Mouse (Mus musculus): ENCODE measurements around the gene Lmf2. TPM values are rescaled to one million over a fixed set of nuclear protein-coding genes. Genes with fewer than 3 reads are reported as not detected.

Gene Lmf2
- total RNA-seq, 2 experiments from 2014 or later: 14.8 to 20.0 TPM

- peak overlapping the region; percentile 59 for H3K4me3 ChIP-seq
- no peak for TF ChIP-seq CTCF (conservative IDR thresholded peaks at IDR 0.05)
- no peak for DNase-seq (ENCODE audit: low spot score in 2 of 2)
- peak overlapping the region; percentile 77 for H3K27ac ChIP-seq
Measured at GRCm38 (mm10) chr15:89377938-89378828, 22.7 kb upstream of the Lmf2 start.

- DNase-seq (ENCODE audit: low spot score in 2 of 2): no peak
- TF ChIP-seq CTCF (conservative IDR thresholded peaks at IDR 0.05): no peak
- Histone ChIP-seq H3K27ac (no peak overlapping the region), H3K4me3 (no peak overlapping the region)
Measured at GRCm38 (mm10) chr15:89377362-89377761, 21.9 kb upstream of the Lmf2 start.

DNA sequence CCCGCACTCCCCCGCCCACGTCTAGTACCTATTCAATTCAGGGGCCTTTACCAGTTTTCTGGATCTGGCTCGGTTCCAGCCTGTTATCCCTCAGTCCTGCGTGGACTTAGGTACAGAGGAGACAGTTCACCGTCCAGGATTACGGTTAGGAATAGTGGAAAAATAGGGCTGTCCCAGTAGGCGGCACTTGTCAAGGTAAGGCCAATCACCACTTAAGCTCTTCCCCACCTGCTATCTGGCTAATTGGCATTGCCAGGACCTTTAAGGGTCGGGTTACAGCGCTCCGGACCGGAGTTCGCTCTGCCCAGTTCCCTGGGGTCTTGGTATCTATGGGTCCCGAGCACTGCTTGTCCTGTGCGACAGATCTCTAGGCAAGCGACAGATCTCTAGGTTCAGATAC, 21.5 kb upstream of the Lmf2 start, which contains the start of gene Tymp:
Tymp (minus strand) TSS at position 83 of the 400 bp plus-strand sequence.
- H3K4me3 ChIP-seq: no peak within 1 kb of the TSS

GRCm38 (mm10) chr15:89376040-89376439, 20.6 kb upstream of the Lmf2 start:
- DNase-seq (ENCODE audit: low spot score in 2 of 2): no peak
- Histone ChIP-seq H3K27ac (no peak overlapping the region), H3K4me3 (no peak overlapping the region)
- no peak for TF ChIP-seq CTCF (conservative IDR thresholded peaks at IDR 0.05)

More for the DNA sequence above, 21.5 kb upstream of the Lmf2 start, which contains the start of gene Tymp:
- DNase-seq (ENCODE audit: low spot score in 2 of 2): no peak
- no peak within 1 kb of the TSS for H3K27ac ChIP-seq
- TF ChIP-seq CTCF (conservative IDR thresholded peaks at IDR 0.05): no peak

- no peak for TF ChIP-seq CTCF (conservative IDR thresholded peaks at IDR 0.05)
- no peak for DNase-seq (ENCODE audit: low spot score in 2 of 2)
- Histone ChIP-seq H3K27ac (0 out of 2 replicates have a peak overlapping the region, but pooled peaks have one; percentile 99), H3K4me3 (no peak overlapping the region)
Measured at GRCm38 (mm10) chr15:89374801-89375534, 19.5 kb upstream of the Lmf2 start.

DNA sequence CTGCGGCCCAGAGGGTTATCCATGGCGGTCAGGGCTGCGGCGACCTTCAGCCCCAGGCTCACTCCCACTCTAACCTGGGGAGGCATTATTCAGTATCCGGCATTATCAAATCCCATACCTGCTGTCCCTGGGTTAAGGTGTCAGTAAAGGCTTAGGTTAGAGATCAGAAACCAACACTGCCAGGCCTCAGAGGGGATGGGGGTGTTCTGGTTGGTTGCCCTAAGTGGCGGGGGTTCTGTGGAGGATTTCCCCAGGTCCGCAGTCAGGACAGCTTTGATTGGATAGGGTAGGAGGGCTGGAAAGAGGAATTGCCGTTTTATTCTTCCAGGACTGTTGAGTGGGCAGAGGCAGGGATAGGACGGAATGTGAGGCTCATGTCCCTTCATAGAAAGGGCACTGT, 18.9 kb upstream of the Lmf2 start:
- no peak for DNase-seq (ENCODE audit: low spot score in 2 of 2)
- Histone ChIP-seq H3K27ac (peak overlapping the region; percentile 99), H3K4me3 (peak overlapping the region; percentile 71)
- no peak for TF ChIP-seq CTCF (conservative IDR thresholded peaks at IDR 0.05)

- DNase-seq (ENCODE audit: low spot score in 2 of 2): peak; percentile 87 to 96
- Histone ChIP-seq H3K4me3 (peak within 1 kb of the TSS; percentile 71), H3K27ac (peak within 1 kb of the TSS; percentile 99)
- peak; percentile 91 for TF ChIP-seq CTCF (conservative IDR thresholded peaks at IDR 0.05)
Measured at GRCm38 (mm10) chr15:89373762-89374248, 18.3 kb upstream of the Lmf2 start, which contains the start of gene Sco2. TSS of gene Sco2 (minus strand) at chr15:89373846.

DNA sequence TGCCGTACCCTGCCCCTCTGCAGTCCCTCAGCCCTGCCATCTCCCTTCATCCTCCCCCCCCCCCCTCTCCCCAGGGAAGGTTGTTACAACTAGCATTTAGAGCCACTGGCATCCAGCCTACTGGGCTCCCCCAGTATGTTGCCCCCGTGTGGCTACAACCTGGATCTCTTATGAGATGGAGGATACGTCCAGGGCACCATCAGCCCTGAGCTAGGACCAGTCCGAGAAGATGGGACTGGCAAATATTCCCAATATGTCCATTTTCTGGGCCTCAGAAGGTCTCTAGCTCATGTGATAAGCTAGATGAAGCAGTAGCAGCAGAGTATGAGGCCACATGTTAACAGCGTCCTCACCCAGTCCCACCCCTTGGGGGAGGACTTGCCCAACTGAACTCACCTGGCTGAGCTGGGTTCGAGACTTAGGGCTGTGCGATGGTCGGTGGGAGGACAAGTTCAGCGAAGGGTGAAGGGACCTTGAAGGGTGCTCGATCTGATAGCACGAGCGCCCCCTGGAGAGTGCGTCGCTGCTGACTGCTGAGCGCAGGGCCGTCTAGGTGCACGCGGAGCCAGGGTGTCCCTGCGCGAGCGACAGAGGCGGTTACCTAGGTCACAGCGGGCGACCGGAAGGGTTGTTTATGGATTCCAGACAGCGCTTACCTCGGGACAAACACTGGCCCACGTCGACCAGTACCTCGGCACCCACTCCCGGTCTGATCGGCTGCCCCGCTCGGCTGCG, 17.7 kb upstream of the Lmf2 start:
- peak; percentile 76 to 83 for DNase-seq (ENCODE audit: low spot score in 2 of 2)
- H3K4me3 ChIP-seq: peak overlapping the region; percentile 71
- peak; percentile 77 for TF ChIP-seq CTCF (conservative IDR thresholded peaks at IDR 0.05)
- H3K27ac ChIP-seq: peak overlapping the region; percentile 99

DNA sequence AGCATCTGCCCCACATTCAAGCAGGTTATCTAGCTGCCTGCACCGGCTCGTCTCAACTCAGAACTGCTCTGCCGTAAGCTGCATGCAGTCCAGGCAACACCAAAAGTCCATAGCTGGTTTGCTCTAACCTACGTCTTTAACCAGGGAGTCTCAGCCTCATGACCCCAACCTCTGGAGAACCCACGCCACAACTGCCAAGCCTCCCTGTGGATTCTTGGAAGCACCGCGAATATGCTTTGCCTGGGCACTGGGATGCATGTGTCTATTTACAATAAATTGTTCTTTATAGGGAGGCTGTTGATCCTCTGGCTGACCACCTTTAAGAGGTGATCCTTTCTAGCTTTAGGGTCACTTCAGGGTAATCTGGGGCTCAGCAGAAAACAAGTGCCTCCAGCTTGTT, 17.1 kb upstream of the Lmf2 start:
- TF ChIP-seq CTCF (conservative IDR thresholded peaks at IDR 0.05): no peak
- peak overlapping the region; percentile 99; the same call in 1 of the 2 replicates for H3K27ac ChIP-seq
- DNase-seq (ENCODE audit: low spot score in 2 of 2): no peak
- peak overlapping the region; percentile 71 for H3K4me3 ChIP-seq

DNA sequence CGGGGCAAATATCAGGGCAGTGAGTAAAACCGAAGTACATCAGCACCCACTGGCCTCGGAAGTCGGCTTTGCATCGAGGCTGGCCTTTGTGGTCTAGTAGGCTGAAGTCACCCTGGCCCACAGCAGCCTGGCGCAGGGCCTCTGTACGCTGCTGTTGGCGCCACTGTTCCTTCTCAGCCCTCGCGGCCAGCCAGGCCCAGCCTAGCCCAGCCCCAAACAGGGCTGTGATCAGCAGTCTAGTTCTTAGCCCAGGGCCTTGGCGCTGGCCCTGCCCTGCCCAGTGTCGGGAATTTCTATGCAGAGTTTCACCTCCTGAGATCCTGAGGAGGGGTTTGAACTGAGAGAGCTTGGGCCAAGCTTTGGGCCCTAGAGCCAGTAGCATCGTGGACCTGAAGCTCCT, 16.6 kb upstream of the Lmf2 start:
- H3K4me3 ChIP-seq: no peak overlapping the region
- DNase-seq (ENCODE audit: low spot score in 2 of 2): no peak
- H3K27ac ChIP-seq: no peak overlapping the region
- no peak for TF ChIP-seq CTCF (conservative IDR thresholded peaks at IDR 0.05)

DNA sequence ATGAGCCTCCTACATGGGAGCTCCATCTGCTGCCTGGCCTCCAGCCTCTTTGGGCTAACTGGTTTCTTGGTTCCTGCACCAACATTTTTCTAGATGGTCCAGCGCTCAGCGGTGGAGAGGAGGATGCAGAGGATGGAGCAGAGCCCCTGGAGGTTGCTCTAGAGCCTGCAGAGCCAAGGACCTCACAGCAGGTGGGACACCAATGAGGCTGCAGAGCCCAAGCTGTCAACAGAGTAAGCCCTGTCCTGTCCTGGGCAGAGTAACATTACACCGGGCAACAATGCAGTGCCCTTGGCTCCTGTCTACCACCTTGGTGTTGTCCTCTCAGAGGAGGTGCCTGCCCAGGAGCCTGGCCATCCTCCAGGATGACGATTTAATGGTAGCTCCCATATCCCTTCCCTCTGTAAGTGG, 9.7 kb upstream of the Lmf2 start:
- H3K27ac ChIP-seq: no peak overlapping the region
- no peak for TF ChIP-seq CTCF (conservative IDR thresholded peaks at IDR 0.05)
- H3K4me3 ChIP-seq: no peak overlapping the region
- no peak for DNase-seq (ENCODE audit: low spot score in 2 of 2)

DNA sequence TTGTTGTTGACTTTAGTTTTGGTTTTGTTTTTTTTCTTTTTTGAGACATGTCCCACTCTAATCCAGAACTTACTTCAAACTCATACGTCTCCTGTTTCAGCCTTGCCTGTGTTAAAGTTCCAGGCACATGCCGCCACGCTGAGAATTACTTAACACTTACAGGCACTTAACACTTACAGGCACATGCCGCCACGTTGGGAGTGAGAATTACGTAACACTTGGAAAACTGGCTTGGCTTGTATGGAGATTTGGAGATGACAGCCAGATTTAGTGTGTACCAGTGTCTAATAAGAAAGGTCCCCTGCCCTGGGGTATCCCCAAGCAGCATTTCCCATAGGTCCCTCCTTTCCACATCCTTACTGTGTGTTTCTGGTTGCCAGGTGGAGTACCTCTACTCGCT, 7.6 kb upstream of the Lmf2 start:
- no peak overlapping the region for H3K27ac ChIP-seq
- no peak for TF ChIP-seq CTCF (conservative IDR thresholded peaks at IDR 0.05)
- DNase-seq (ENCODE audit: low spot score in 2 of 2): no peak
- H3K4me3 ChIP-seq: no peak overlapping the region
